Mouse (Mus musculus) brain, embryonic 14.5 days (tissue): ENCODE results near the gene Syngr4.

Source experiments
- CTCF ChIP-seq: fragments of 200-500 bp; IDR thresholded peaks from 2 replicates; pipeline ENCODE4 v1.5.1; 2012; ENCODE audit warnings: inconsistent platforms, mild to moderate bottlenecking, moderate library complexity, borderline replicate concordance; ENCODE audit not compliant: insufficient read depth, insufficient read length; ENCODE audit errors: extremely low read depth
- POLR2A ChIP-seq: fragments of 200-500 bp; IDR thresholded peaks from 2 replicates; pipeline ENCODE4 v1.6.1; 2012; ENCODE audit warnings: mild to moderate bottlenecking, inconsistent platforms, borderline replicate concordance; ENCODE audit not compliant: poor library complexity, insufficient read depth, insufficient read length, severe bottlenecking; ENCODE audit errors: extremely low read depth

DNA sequence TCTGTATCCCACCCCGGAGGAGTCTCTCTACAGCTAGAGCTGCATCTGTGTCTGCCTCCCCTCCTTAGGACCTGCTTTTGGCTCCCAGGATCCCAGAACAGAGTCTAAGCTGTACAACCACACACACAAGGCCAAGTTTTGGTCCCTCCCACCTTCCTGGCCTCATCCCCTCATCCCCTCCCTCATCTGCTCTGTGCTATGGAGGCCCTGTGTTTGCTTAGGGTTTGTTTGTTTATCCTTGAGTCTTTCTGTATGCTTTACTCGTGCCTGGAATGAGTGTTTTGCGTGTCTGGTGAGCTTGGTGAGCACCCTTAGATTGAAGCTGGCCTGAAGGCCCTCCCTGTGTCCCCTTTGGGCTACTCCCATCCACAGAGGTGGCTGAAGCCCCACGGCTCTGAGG, 37.5 kb downstream of the Syngr4 start:
- TF ChIP-seq CTCF (no peak), POLR2A (no peak)
